Mouse (Mus musculus) small intestine, adult 2 months (tissue): ENCODE results near the gene Ezh1.

Experiments
- CTCF ChIP-seq: fragments of 200-500 bp; IDR thresholded peaks from 2 replicates; pipeline ENCODE4 v1.5.1; 2012; ENCODE audit warnings: low read depth, mild to moderate bottlenecking, control low read depth, inconsistent platforms, low read length, moderate library complexity, mixed read lengths; ENCODE audit not compliant: insufficient replicate concordance, insufficient read length; ENCODE audit errors: extremely low read depth
- POLR2A ChIP-seq: fragments of 200-500 bp; IDR thresholded peaks from 2 replicates; pipeline ENCODE4 v1.6.1; 2012; ENCODE audit warnings: low read depth, mild to moderate bottlenecking, control low read depth, inconsistent platforms, low read length, moderate library complexity

DNA sequence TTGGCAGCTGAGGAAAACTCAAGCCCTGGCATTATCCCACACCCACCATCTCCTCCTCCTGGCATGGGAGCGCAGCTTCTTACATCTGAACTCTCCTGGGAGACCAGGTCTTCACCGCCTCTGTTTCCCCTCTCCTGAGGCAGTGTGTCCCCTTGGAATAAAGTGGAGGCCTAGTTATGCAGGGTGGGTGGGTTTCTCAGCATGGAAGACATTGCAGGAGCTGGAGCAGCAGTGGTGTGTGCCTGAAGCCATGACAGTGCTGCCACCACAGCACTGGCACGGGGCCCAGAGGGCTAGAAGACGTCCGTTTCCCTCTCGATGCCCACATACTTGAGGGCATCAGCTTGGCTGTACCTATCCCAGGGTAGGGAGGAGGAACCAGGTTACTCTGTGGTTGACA is 33.6 kb downstream of the Ezh1 start:
- no peak for TF ChIP-seq POLR2A
- TF ChIP-seq CTCF = no peak
